Mouse (Mus musculus) liver, embryonic 14 days (tissue): ENCODE measurements around the gene Cdca7l. TPM values are rescaled to one million over a fixed set of nuclear protein-coding genes. Genes with fewer than 3 reads are reported as not detected.

Experiments
- polyA plus RNA-seq: library from polyadenylated mRNA; depleted of rRNA; stranded (reverse); fragments of >200 nt; gene quantifications from 2 replicates; pipeline ENCODE4 v1.2.3, GENCODE M21; 2012; rRNA removed

The Cdca7l gene
- 12.2 and 12.7 TPM in 2 replicates for polyA plus RNA-seq

DNA sequence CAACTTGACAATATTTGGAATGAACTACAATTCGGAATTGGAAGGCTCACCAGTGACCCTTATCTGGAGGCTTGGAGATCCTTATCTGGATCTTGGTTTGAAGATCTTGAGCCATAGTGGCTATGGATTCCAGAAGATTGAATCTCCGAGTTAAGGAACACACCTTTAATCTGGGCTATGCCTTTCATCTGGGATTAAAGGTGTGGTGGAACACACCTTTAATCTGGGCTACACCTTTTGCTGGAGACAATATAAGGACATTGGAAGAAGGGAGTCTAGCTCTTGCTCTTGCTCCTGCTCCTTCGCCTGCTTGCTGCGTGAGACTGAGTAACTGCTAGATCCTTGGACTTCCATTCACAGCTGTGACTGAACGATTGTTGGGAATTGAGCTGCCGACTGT lies at the start of gene Cdca7l:
TSS of gene Cdca7l (plus strand) at position 301 of the 400 bp plus-strand sequence.

